Mouse (Mus musculus) natural killer cell, adult 2 months (primary cell): ENCODE measurements around the gene Prkn.

Source experiments
- DNase-seq, 2 experiments: peaks; one replicate each; pipeline ENCODE4 v3.0.0; 2022; ENCODE audit warnings: low spot score in 2 of 2

The Prkn gene

DNA sequence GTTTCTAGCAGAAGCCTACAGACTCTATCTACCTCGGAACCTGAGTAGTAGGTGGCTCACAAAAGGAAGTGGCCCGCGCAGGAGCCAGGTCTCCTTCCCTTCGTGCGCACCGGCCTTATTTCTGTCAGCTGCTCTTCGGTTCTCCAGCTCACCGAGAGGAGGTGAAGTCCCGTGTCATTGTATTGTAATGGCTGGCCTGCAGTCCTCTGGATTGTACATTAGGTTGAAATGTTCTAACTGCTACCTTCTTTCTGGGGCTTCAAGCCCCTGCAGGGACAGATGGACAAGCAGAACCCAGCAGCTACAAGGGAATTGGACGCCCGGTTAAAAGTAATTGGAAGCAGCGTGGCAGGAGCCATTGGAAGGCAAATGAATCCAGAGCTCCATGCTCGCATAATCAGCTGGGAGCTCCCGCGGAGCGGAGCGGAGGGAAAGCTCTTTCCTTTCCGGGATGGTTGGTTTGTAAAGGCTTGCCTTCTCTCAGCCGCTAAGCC is 1072.7 kb downstream of the Prkn start:
- DNase-seq: no peak

DNA sequence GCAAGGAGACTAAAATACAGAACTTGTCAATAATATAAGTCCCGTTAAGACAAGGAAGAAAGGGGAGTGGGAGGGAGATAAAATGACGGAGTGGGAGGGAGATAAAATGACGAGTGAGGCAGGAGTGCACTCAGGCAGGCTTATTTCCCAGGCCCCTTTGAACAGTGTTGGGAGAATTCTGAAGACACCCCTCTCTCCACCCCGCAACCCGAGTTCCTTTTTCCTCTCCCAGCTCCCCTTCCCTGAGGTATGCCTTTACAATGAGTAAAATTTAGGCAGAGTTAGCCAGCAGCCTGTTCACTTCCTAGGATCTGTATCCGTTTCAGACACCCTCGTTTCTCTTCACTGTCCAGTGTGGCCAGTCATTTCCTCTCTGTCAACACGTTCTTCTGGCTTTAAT is 1073.4 kb downstream of the Prkn start:
- DNase-seq: no peak

DNA sequence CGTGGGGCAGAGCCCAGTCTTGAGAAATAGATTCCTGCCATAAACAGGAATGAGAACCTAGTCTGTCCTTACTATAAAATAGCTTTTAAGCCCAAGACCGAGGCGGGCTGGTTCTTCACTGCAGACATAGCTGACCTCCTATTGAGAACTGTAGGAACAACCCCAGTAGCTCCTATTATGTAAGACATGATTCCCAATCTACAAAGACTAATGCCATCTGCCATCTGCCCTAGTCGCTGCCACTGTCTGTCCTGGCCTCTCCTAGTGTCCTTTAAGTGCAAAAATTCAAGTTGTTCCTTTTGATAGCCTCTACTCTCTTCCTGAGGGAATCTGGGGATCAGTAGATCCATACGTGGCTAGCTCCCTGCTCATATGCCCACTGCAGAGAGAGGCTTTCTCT is 1074.3 kb downstream of the Prkn start:
- DNase-seq: no peak

DNA sequence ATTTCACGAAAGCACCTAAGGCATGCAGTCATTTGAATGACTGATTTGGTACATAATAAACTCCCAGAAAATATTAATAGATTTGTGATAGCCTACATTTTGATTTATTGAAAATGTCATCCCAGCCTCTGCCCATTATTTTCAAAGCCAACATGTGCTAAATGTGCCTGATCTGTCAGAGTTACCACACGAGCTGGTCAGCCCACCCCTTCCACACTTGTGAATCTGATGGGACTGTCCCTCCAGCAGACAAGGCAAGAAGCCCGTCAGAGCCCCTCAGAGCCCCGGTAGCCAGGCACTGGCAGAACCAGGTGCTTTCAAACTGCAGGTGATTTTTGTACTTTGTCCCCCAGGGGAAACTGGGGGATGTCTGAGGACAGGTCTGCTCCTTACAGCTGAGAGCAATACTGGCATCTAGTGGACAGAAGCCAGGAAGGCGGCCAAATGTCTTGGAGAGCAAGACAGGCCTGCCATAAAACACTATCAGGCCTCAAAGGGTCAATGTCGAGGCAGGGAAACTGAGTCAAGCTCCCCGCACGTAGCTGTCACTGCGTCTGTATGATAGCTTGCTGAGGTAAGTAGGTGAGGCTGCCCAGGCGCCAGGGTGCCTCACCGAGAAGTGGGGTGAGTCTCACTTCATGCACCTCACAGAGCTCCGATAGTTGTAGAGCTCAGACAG is 1078.1 kb downstream of the Prkn start:
- no peak for DNase-seq

DNA sequence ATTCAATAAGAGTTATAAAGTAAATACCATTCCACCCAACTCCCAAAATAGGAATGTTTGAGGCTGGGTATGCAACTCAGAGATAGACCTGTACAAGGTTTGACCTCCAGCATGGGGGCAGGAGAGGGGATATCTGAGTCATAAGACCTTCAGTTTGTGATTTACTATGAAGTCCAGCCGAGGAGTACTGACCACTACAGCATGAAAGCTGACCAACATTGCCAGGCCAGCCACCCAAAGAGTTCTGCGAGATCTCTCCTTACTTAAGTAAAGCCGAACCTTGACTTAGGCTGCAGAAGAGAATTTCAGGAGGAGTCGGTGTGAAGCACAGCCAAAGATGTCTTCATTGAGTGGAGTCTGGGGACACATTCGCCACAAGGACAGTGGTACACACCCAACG is 1079.4 kb downstream of the Prkn start:
- no peak for DNase-seq

DNA sequence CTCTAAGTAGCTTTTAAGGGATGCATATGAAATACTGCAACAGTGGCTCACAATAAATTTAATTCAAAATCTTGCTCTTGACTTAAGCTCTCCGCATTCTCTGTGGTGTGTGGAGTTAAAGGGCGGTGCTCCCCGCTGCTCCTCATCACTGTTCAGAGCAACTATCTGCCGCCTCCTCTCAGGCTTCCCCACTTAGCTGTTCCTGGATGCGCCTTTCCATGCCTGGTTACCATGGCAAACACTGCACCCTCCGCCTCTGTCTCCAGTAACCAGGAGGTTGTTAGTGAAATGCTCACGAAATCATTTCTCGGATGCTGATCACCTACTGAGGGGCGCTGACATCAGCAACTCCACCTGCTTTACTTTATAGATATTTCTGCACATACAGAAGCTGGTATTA is 1080.8 kb downstream of the Prkn start:
- DNase-seq: no peak

DNA sequence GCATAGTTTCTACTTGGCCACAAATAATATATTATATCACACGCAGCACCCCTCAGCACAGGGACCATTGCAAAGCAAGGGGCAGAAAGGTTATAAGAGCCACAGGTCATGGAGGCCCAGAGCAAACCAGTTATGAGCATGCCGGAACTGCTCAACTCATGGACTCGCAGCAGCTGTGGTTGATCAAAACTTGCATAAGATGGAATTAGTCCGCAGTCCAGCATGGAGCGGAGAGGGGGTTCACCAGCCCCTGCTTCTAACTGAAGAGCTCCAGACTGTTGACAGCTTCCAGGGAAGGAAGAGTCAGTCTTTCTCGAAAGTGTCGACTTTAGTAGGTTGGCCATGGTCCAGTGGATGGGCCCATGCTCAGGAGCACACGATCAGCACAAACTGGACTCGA is 1083.8 kb downstream of the Prkn start:
- no peak for DNase-seq

DNA sequence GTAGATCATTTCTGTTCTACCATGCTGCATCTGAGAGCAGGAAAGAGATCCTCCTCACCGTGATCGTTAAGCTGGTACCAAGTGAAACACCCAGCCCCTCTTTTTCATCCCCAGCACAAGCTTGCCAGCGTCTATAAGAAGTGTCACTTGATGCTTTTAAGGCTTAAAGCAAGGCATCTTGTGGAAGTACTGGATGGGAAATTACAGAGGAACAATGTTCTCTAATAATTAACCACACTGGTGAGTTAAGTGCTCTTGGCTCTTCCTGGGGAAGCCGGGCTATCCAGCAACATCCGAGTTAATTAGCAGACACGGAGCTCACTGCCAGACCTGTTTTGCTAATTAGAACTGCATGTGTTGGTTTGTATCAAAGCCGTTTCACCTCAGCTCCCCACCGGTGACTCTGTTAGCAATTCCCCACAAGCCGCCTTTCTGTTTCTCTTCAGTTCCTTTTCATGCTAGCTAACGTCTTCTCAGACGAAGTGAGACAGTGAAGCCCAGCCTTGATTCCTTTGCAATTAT is 1086.7 kb downstream of the Prkn start:
- DNase-seq: no peak

DNA sequence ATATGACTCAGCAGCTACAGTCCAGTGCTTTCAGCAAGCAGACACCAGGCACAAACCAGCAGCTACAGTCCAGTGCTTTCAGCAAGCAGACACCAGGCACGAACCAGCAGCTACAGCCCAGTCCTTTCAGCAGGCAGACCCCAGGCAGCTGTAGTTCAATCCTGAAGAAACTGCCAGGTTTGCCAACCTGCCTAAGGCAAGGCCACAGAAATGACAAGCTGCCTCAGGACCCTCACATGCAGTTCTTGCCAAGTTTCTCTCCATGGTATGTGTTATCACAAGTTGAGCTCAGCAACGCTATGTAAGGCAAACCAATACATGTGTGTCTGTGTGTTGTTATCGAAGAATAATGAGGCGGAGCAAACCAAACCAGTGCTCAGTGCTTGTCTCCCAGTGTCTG is 1091.5 kb downstream of the Prkn start:
- DNase-seq: no peak

DNA sequence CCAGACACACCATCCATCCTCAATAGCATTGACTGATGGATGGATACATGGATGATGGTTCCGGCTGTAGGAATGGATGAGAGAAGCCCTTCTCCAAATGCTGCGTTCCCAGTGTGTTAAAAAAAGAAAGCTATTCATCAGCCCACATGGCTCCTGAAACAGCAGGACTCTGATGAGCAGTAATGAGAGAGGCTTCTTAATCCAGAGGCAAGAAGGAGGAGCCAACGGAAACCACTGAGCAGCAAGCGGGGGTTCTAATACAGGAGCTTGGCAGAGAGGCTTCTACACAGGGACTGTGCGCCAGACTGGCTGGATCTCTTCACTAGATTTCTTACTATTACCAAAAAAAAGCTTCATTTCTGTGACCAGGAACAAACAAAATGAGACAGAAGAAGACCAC is 1093.6 kb downstream of the Prkn start:
- DNase-seq: no peak

DNA sequence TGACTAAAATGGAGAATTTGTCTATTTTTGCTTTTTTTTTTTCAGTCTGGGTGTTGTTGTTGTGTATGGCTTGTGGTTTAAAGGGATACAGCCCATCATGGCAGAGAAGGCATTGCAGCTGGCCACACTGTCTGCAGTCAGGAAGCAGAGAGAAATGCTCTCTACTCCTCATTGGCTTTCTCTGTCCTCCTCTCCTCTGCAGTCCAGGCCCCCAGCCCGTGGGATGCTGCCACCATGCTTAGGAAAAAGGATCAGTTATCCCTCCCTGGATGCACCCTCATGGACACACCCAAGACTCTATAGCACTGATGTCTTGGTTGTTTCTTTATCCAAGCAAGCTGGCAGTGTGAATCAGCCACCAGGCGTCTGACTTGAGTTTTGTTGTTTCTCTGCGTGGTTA is 1107.3 kb downstream of the Prkn start:
- no peak for DNase-seq

DNA sequence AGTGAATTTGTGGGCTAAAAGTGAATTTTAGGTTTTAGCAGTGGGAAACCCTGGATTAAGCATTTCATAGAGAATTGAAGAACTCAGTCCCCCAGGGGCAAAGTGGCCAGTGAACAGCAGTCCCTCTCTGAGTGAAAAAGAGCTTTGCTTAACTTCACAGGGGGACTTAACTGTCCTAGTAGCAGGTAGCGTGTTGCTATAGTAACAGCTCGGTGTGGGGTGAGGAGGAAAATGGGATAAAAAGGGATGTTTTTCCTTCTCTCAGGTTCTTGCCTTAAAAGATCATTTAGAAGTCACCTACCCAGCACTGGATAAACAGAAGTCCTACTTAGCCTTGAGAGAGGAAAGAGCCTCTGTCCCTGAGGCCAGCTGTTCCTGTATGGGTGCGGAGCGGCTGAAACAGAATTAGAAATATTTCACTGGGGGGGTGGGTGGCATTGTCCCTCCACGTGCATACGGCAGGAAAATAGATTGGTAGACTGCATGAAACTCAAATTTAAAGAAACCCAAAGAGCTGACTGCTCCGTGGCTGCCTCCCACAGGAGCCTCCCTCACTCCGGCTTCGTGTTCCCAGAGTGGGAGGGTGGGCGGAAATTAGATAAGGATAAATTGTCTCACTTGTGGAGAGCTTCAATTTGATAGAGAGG is 1109.5 kb downstream of the Prkn start:
- DNase-seq: no peak

DNA sequence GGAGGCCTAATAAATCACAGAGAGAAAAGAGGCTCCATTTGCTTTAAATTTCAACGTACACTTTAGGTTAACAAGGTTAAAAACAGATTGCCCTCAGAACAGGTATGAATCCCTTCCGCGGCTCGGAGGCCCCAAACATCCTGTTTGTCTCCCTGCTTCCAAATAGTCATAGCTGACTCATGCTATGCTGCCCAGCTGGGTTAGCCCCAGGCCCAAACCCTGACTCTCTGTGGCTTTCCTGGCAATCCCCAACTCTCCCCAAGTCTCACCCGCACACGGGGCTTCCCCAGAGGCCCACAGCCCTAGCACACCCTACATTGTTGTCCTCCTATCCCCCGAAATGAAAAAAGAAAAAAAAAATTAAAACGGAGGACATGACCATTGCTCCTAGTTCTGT is 1110.0 kb downstream of the Prkn start:
- DNase-seq: no peak

DNA sequence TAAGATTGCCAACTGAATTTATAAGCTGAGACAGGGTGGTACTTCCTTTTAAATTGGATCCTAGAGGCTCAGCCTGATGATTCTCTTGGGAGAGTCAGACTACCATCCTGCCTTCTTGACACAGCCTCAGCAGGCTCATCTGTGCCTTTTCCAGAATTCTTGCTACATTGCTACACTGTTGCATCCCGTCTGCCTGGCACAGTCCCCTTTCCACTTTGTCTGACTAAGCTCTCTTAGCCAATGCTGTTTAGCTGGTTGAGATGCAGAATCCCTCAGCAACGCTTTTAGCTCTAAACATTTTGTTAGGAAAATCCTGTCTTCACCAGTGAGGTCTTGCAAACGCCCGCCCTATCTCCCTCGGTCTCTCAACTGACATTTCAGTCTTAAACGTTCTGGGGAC is 1115.1 kb downstream of the Prkn start:
- DNase-seq: no peak

DNA sequence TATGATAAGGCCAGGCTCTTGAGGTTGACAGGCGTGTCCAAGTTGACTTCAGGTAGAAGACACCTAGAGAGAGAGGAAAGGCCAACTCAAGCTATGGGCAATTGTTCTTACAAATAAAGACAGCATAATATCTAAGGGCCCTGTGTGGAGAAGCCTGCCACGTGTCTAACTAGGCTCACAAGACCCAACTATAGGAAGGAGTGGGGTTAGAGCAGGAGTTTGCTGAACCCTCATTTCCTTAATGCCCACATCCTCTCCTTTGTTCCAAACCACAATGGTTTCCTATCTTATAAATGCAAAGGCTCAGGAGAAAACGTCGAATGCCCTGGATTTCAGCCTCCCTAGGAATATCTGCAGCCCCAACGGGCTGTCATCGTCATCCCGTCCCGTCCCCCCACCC is 1120.3 kb downstream of the Prkn start:
- DNase-seq: no peak

DNA sequence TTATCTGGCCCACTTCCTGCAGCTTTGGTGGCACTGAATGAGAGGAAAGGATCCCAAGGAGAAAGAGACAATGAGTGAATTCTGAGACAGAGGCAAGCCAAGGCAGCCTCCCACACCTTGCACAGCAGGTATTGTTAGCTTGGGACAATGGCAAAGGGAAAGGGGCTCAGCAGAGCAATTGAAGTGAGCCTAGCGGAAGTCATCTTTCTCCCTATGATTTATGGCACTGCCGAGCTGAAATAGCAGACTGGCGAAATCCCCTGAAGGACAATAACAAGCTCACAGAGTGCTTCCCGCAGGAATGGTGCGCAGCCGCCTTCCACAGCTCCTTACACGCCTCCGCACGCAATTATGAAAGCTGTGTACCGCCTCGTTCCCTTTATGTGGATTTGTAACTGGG is 1122.6 kb downstream of the Prkn start:
- DNase-seq: no peak

DNA sequence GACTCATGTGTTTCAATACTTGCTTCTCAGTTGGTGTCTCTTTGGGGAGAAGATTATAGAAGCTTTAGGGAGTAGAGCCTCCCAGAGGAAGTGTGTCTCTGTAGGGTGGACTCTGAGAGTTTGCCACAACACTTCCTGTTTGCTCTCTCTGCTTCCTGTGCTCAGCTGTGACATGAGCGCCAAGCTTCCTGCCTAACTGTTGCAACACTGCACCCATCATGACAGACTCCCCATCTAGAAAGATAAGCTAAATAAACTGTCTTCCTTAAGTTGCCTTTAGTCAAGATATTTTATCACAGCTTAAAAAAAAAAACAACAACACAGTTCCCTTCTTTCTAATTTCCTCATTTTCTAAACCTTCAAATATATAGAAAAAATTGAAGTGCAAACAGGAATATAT is 1130.0 kb downstream of the Prkn start:
- DNase-seq: no peak

DNA sequence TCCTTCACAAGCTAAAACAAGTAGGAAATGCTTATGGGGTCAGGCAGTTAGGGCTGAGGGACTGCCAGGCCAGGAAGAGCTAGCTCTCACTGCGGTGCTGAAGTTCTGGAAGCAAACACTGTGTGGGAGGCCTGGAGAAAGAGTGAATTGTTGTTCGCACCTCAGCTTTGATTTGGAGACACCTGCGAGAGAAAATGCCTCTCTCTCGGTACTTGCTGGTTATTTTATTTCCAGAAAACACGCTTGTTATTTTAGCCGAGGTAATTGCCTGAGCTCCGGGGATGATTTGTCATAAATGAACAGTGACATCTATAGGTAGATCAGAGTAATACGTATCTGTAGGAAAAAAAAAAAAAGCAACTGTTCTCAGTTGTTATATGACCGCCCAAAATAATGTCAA is 1132.4 kb downstream of the Prkn start:
- no peak for DNase-seq

DNA sequence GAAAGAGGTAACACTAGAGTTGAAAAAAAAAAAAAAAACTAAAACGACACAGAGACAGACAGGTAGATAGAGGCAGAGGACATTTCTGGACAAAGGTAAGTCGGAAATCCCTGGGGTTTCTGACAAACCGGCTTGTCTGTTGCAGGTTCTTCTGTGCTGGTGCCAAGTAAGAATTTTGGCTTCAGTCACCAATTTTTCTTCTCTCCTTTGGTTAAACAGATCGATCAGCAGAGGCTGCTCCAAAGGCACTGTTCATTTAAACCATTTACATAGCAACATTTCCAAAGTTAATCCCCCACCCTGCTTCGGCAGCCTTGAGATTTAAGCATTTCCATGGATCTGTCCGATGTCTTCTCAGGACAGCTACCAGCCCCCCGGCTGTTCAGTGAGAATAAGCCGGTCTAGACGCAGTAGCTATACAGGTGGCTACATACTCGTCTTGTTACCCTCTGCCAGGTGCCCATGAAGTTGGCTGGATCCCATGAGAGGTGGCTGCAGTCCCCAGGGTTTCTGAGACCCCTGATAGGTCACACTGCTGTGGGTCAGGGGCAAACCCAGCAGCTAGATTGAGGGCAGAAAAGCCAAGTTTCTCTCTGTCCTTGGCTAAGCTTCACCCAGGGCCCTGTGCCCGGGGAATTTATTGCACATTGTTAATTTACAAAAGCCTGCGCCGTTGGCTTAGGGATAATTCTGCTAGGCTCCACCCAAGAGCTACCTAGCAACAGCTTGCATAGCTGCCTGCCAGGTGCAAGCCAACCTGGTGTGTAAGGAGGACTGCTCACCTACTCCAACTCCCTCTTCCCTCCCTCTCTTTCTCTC is 1133.0 kb downstream of the Prkn start:
- no peak for DNase-seq

DNA sequence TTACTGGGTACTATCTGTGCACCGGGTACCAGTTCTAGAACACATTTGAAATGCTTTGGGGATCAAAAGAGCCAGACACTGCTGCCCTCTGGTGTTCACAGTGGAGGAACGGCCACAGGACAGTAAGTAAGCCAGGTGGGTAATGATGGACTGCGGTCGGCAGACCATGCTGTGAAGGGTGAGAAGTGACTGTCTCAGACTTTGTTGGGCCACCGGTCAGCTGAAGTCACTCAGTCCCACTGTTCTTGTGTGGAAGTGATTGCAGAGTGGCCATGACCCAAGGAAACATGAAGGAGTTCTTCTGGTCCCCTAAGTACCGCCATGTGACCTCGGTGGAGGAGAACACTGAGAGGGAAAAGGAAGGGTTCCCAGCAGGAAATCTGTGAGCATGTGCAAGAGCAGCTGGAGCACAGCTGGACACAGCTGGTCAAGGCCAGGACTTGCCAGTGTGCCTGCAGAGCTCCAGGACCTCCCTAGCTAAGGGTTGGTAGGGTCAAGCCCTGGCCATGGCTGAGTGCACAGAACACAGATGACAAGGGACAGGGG is 1135.0 kb downstream of the Prkn start:
- DNase-seq: no peak

DNA sequence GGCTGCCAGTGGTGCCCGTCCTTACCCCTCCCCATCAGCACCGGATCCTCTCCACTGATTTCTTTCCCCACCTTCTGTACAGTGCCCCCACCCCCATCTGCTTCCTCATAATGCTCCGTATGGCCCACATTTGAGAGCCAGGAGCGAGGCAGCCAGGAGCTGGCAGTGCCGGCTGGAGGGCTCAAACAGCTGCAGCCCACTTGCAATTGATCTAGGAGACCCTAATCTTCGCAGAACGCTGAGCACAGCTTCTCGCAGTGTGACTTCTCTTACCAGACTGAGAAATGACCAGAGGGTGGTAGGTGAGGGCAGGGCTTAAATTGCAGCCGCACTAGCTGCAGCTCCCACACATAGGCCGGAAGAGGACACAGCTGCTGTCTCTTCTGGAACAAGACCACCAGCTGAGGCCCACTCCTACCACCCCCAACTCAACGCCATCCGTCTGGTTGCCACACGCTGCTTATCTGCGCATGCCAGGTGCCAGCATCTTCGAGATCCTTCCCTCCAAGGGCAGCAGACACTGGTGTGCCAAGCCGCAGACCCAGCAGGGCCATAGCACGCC is 1138.2 kb downstream of the Prkn start:
- DNase-seq: no peak

DNA sequence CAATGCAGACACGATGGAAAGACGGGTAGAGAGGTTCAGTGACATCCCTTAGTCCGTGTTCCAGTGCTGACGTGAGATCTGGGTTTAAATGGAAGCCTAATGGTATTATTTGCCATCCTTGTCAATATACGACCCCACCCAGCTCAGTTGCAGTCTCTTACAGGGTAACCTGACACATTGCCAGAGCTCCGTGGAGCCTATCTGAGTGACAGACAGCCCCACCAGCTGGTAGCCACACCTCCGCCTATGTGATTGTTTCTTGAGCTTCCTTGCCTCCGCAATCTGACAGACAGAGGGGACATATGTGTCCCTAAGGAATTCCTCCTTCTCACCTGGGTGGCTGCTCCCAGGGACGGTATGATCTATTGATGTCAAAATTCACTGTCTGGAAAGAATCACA is 1141.5 kb downstream of the Prkn start:
- DNase-seq: no peak
